9 mouse cellular contexts compared by ENCODE assay signal in the genomic region with DNA sequence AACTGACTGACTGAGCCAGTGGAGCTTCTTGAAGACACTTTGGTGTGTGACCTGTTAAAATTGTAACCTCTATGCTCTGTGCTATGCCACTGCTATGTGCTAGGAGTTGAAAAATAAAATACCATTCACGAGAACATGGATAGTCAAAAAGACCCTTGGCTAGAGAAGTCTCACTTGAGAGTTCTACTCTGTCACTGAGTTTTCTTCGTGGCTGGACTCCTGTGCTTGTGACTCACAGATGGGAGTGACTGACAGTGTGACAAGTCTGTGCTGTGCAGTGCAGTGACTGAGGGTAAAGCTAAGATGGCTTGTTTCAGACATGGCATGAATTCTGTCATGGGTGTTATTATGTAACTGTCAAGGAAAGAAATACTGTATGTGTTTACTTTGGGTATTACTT. TPM values are rescaled to one million over a fixed set of nuclear protein-coding genes. Genes with fewer than 3 reads are reported as not detected.
DNase-seq lines count a peak whose midpoint lies in the region; ATAC-seq lines count a peak whose summit lies in the region.
"Had no signal": no experiment of that assay in that cellular context is flagged by ENCODE, and none has a peak within 500 bp of the region (broad histone marks: within the 10 kb centered on the region; RNA-seq: fewer than 3 reads in every experiment).

No protein-coding gene starts in this region.

- no peak for DNase-seq in kidney, adult 11 months
- peak; percentile 56 for DNase-seq in induced T-regulatory cell, adult 2 months (ENCODE audit: low read depth)
- no peak for DNase-seq in layer of hippocampus, postnatal 10 days (ENCODE audit: low spot score in 2 of 2)
- DNase-seq in lung, postnatal 14 days: no peak
- DNase-seq: kidney, postnatal 14 days had no signal

- H3K27ac ChIP-seq in kidney, embryonic 15.5 days: no peak overlapping the region
- no peak overlapping the region for H3K27ac ChIP-seq in embryonic facial prominence, embryonic 12.5 days
- no peak overlapping the region for H3K27ac ChIP-seq in midbrain, embryonic 16.5 days (ENCODE audit: low read length)

- peak overlapping the region; percentile 23; the same call in 1 of the 2 replicates for H3K9ac ChIP-seq in kidney, embryonic 15.5 days
- H3K9ac ChIP-seq in embryonic facial prominence, embryonic 12.5 days: no peak overlapping the region
- no peak overlapping the region for H3K9ac ChIP-seq in midbrain, embryonic 16.5 days (ENCODE audit: low read depth, low read length)

- no peaks in the 10 kb centered on the region for H3K27me3 ChIP-seq in kidney, embryonic 15.5 days
- no peaks in the 10 kb centered on the region for H3K27me3 ChIP-seq in embryonic facial prominence, embryonic 12.5 days
- H3K27me3 ChIP-seq in midbrain, embryonic 16.5 days (ENCODE audit: control insufficient read depth, insufficient read depth, low read depth, low read length): no peaks in the 10 kb centered on the region

- WGBS in kidney, embryonic 15.5 days: 37% methylated on average over 2 of the region's 2 CpGs
- 48% methylated on average over 2 of the region's 2 CpGs for WGBS in embryonic facial prominence, embryonic 12.5 days
- WGBS in midbrain, embryonic 16.5 days: 30% methylated on average over 2 of the region's 2 CpGs

- H3K4me1 ChIP-seq in kidney, embryonic 15.5 days: peaks cover 54% of the 10 kb centered on the region
- peaks cover 35% of the 10 kb centered on the region for H3K4me1 ChIP-seq in embryonic facial prominence, embryonic 12.5 days
- peaks cover 41% of the 10 kb centered on the region for H3K4me1 ChIP-seq in midbrain, embryonic 16.5 days (ENCODE audit: control insufficient read depth, insufficient read depth, low read length)

- ATAC-seq in kidney, embryonic 15.5 days (replicated peaks; ENCODE audit: low FRiP score): no peak
- no peak for ATAC-seq in embryonic facial prominence, embryonic 12.5 days (ENCODE audit: insufficient number of reproducible peaks, insufficient read depth, low FRiP score, low TSS enrichment)
- no peak for ATAC-seq in midbrain, embryonic 16.5 days
- ATAC-seq in granulocyte monocyte progenitor cell, adult 5-6 weeks (replicated peaks; ENCODE audit: poor library complexity, severe bottlenecking): no peak

- H3K4me2 ChIP-seq in kidney, embryonic 15.5 days: peak overlapping the region; percentile 47
- H3K4me2 ChIP-seq in embryonic facial prominence, embryonic 12.5 days (replicated peaks): peak overlapping the region; percentile 26
- H3K4me2 ChIP-seq in midbrain, embryonic 16.5 days (ENCODE audit: low read length): peak overlapping the region; percentile 45

- H3K4me3 ChIP-seq in kidney, embryonic 15.5 days (replicated peaks): 0 out of 2 replicates have a peak overlapping the region, but pooled peaks have one; percentile 17
- H3K4me3 ChIP-seq in embryonic facial prominence, embryonic 12.5 days: 0 out of 2 replicates have a peak overlapping the region, but pooled peaks have one; percentile 6
- no peak overlapping the region for H3K4me3 ChIP-seq in midbrain, embryonic 16.5 days (ENCODE audit: low read depth, low read length)

- no peaks in the 10 kb centered on the region for H3K36me3 ChIP-seq in kidney, embryonic 15.5 days
- no peaks in the 10 kb centered on the region for H3K36me3 ChIP-seq in embryonic facial prominence, embryonic 12.5 days
- H3K36me3 ChIP-seq in midbrain, embryonic 16.5 days (ENCODE audit: control insufficient read depth, insufficient read depth, low read length): no peaks in the 10 kb centered on the region

- no peaks in the 10 kb centered on the region for H3K9me3 ChIP-seq in kidney, embryonic 15.5 days (replicated peaks)
- no peaks in the 10 kb centered on the region for H3K9me3 ChIP-seq in embryonic facial prominence, embryonic 12.5 days
- no peaks in the 10 kb centered on the region for H3K9me3 ChIP-seq in midbrain, embryonic 16.5 days (replicated peaks; ENCODE audit: control insufficient read depth, low read length, poor library complexity, severe bottlenecking)

RNA-seq across cellular contexts. Expression of a gene that starts 2.6 kb away (rescaled TPM):
- polyA plus RNA-seq in kidney, embryonic 15.5 days (2015; fragmentation: Nextera tagmentation; extraction: Ambion mirVana): 8.7 and 9.7 TPM in 2 replicates
- polyA plus RNA-seq in embryonic facial prominence, embryonic 12.5 days (2016; fragmentation: Nextera tagmentation; extraction: Ambion mirVana): 9.0 and 10.3 TPM in 2 replicates
- 12.0 and 12.4 TPM in 2 replicates for polyA plus RNA-seq in midbrain, embryonic 16.5 days (2015; fragmentation: Nextera tagmentation; extraction: Ambion mirVana)
- total RNA-seq in layer of hippocampus, postnatal 10 days (2021): 10 to 100 TPM; 84.0 to 88.8 TPM
- 35.6 and 60.1 TPM in 2 replicates for total RNA-seq in granulocyte monocyte progenitor cell, adult 5-6 weeks (2014; fragmentation: Nextera tagmentation)
- 61.1 and 64.9 TPM in 2 replicates for total RNA-seq in granulocyte monocyte progenitor cell, adult 5-6 weeks (2017)

RNA-seq across cellular contexts. Expression of a gene that starts 45.8 kb away (rescaled TPM):
- polyA plus RNA-seq in kidney, embryonic 15.5 days (2015; fragmentation: Nextera tagmentation; extraction: Ambion mirVana): 56.4 and 59.3 TPM in 2 replicates
- 51.8 and 58.7 TPM in 2 replicates for polyA plus RNA-seq in embryonic facial prominence, embryonic 12.5 days (2016; fragmentation: Nextera tagmentation; extraction: Ambion mirVana)
- 80.6 and 83.5 TPM in 2 replicates for polyA plus RNA-seq in midbrain, embryonic 16.5 days (2015; fragmentation: Nextera tagmentation; extraction: Ambion mirVana)
- total RNA-seq in layer of hippocampus, postnatal 10 days (2021): 10 to 100 TPM; 32.1 to 42.0 TPM
- 19.9 and 25.3 TPM in 2 replicates for total RNA-seq in granulocyte monocyte progenitor cell, adult 5-6 weeks (2014; fragmentation: Nextera tagmentation)
- total RNA-seq in granulocyte monocyte progenitor cell, adult 5-6 weeks (2017): 27.4 and 32.7 TPM in 2 replicates
